Mouse (Mus musculus): Measurements from ENCODE around the gene Gucy2d.

Gucy2d gene

GRCm38 (mm10) chr7:98439956-98440466, at the start of gene Gucy2d:
Gene Gucy2d, plus strand, starts transcription at chr7:98440416.
- in situ Hi-C loops (cut with MboI, MseI), result no loop called here

DNA sequence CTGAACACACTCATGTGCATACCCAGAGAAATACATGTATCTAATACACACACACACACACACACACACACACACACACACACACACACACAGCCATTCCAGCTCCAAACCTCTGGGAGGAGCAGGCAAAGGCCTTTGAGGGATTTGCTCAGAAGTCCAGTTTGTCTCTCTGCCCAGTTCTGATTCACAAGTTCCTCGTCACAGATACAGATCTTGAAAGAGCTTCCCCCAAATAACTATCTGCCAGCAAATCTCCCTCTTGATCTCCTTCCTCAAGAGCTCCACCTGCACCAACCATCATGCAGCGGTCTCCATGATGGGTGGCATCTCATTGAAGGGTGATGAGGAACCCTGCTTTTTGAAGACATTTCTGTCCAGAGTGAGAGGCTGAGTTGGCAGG, 49.7 kb upstream of the Gucy2d start:
- in situ Hi-C loops (cut with MboI, MseI), result no loop called here

DNA sequence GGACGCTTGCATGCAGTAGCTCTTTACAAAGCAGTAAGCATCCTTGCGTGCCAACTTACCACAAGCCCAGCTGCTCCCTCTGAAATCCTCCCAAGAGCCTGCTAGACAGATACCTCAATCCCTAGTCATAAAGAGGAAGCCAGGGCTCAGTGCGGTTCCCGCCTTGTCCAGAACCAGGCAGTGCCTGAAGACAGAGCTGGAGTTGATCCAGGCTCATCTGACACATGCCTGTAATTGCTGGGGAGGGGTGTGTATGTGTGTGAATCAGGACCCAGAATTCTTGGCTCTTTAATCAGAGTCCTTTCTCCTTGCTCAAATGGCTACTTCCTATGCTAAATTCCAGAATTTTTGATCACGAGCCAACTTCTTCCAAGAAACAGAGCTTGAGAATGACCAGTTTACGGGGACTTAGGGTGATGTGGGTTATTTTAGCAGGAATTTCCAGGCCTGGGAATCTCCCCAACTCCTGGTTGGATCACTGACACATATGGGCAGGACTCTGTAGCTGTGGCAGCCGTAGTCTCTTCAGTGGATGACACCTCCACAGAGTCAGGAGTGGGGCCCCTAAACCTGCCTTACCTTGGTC, 48.8 kb upstream of the Gucy2d start:
- in situ Hi-C loops (cut with MboI, MseI), result no loop called here

DNA sequence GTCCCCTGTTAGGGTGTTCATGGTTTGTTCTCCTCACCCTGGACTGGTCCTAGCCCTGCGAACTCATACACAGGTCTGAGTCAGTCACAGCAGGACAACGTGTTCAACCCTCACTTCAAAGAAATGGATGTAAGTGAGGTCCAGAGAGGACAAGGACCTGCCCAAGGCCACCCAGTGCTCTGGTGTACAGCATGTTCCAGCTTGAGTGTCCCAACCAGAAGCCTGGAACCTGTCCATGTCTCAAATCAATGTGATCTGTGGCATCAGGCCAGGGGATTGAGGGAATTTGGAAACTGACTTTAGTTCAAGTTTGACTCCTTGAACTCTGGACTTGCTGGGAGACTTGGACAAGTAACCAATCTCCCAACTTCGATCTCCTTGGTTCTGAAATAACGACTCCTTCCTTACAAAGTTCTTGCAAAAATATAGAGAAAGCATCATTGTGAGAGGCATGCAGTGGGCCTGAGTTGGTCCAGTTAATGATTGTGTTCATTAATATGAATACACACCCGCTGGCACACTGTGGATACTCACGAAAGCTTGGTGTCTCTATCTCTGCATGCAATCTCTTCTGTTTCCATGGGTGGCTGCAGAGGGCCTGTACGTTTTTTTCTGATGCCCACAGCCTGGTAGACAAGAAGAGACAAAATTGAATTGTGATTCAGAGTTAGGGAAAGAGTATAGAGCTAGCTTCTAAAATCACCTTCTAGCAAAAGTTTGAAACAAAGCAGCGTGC, 47.6 kb upstream of the Gucy2d start:
- in situ Hi-C loops (cut with MboI, MseI), result no loop called here

GRCm38 (mm10) chr7:98402582-98403574, 37.3 kb upstream of the Gucy2d start:
- in situ Hi-C loops (cut with MboI, MseI), result no loop called here

- in situ Hi-C loops (cut with MboI, MseI), result no loop called here
Observed at GRCm38 (mm10) chr7:98403996-98404395, 36.2 kb upstream of the Gucy2d start.

DNA sequence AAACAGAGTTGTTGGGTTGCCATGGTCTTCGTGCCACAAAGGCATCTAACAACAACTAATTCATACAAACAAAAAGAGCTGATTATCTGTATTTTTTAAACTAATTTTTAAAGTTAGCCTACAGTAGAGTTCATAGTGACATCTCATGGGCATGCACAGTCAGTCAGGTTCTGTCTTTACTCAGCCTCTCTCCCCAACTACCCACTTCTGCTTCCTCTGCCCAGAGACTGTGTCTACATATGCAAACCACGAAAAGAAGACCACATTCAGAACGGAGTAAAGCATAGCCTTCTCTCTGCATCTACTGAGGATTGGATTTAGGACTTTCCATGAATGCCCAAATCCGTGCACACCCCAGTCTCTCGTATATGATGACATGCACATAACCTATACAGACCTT, 32.6 kb upstream of the Gucy2d start:
- in situ Hi-C loops (cut with MboI, MseI), result no loop called here

GRCm38 (mm10) chr7:98413115-98413514, 27.1 kb upstream of the Gucy2d start:
- in situ Hi-C loops (cut with MboI, MseI), result no loop called here

DNA sequence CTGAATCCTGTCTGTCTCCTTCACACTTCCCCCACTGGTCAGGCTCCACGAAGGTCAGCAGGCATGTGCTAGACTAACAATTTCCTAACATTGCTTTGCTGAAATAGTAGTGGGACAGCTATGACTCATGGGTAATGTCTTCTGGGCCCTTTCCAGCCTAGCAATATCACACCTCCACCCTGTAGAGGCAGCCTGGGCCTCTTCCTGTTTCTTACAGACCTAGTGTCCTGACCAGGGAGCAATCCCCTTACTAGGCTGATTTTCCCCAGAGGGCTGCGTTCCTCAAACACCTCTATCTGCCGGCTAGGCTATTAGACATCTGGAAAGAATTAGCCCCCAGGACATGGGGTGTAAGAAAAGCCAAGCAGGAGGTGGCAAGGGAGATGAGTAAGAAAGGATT, 24.7 kb upstream of the Gucy2d start:
- in situ Hi-C loops (cut with MboI, MseI), result no loop called here

DNA sequence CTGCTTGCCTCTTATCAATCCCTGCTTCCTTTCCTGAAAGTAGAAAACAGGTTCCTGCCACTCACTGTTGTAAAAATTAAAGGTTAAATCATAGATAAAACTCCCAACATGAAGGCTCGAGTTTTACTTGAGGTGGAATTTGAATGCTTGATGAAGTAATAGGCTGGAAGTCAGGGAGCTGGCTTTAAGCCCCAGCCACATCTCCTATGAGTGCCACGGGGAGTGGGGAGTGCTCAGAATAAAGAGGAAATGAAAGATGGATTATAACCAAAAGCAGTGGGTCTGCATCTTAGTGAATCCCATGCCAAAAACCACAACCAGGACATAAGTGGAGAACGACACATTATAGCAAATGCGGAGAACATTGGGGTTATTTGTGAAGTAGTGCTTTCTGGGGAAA, 24.2 kb upstream of the Gucy2d start:
- in situ Hi-C loops (cut with MboI, MseI), result no loop called here

DNA sequence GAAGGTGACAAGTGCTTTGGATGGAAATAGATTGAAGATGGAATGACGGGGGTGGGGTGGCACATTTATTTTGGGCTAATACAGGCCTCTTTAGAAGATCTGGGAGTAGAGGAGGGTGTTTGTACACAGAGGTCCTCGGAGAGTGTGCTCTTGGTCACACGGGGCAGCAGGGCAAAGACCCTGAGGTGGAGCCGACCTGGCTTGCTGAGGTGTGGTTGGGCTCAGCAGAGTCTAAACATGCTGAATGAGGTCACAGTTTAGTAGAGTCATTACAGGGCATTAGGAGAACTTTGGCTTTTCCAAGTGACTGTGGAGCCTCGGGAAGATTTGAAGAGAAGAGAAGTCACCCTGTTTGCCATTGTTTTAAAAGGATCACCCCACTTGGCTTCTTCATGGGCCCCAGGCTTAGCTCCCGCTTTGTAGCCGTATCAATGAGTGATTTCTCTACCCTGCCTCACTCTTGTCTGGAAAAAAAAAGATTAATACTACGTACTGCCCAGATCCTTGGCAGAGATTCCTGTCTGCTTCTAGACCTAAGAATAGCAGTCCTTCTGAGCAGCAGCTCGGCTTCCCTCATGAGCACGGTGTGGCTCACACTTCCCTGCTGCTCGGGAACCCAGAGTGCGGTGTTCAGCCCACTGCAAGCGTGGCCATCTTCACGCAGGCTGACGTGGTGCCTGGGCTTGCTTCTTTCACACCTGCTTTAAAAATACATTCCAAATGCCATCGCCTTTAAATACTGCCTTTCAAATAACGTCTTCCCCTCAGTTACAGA, 22.0 kb upstream of the Gucy2d start:
- in situ Hi-C loops (cut with MboI, MseI), result no loop called here

DNA sequence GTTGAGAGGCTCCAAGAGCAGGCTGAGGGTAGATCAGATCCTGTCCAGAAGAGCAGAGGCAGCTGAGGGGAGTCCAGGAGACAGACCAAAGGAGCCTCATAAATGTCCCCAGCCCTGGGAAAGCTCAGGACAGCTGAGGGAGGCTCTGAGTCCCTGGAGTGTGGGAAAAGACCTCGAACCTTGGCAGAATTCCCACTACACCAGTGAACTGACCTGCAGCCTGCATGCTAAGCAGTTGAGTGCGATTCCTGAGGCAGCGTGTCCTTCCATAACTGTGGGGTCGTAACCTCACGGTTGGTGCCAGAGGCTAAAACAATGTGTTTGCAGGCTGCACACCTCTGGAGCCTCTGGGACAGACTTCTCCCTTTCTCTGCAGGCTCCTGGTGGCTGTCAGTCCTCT, 20.9 kb upstream of the Gucy2d start:
- in situ Hi-C loops (cut with MboI, MseI), result no loop called here

GRCm38 (mm10) chr7:98423546-98423945, 16.7 kb upstream of the Gucy2d start:
- in situ Hi-C loops (cut with MboI, MseI), result no loop called here

GRCm38 (mm10) chr7:98424396-98424795, 15.8 kb upstream of the Gucy2d start:
- in situ Hi-C loops (cut with MboI, MseI), result no loop called here

DNA sequence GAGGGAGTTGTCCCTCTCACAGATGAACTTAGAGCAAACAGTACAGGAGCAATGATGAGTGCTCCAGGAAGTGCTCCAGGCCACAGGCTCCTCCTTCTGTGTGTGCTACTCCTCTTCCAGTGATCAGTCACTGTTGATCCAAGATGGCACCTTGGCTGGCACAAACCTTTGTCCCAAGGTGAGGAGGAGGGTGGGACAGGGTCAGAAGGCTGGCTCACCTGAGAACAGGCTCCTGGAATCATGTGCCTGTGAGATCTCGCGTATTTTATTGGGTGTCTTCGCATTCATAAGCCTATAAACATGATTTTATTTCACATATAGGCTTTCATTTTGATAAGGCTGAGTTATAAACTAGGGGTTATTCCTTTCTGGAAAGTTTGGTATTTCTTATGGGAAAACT, 14.7 kb upstream of the Gucy2d start:
- in situ Hi-C loops (cut with MboI, MseI), result loop anchor here (5.0 kb wide), 1 partner anchor 68 kb away; no protein-coding TSS in a partner anchor

- in situ Hi-C loops (cut with MboI, MseI), result loop anchor here (5.0 kb wide), 1 partner anchor 69 kb away; no protein-coding TSS in a partner anchor
Observed at GRCm38 (mm10) chr7:98426641-98427040, 13.6 kb upstream of the Gucy2d start.

- in situ Hi-C loops (cut with MboI, MseI), result loop anchor here (5.0 kb wide), 1 partner anchor 70 kb away; no protein-coding TSS in a partner anchor
Observed at GRCm38 (mm10) chr7:98427115-98427835, 12.9 kb upstream of the Gucy2d start.

GRCm38 (mm10) chr7:98429579-98429978, 10.6 kb upstream of the Gucy2d start:
- in situ Hi-C loops (cut with MboI, MseI), result loop anchor here (5.0 kb wide), 1 partner anchor 72 kb away; no protein-coding TSS in a partner anchor

GRCm38 (mm10) chr7:98430785-98431184, 9.4 kb upstream of the Gucy2d start:
- in situ Hi-C loops (cut with MboI, MseI), result no loop called here

- in situ Hi-C loops (cut with MboI, MseI), result no loop called here
Observed at GRCm38 (mm10) chr7:98437629-98438028, 2.6 kb upstream of the Gucy2d start.

Data from T-helper 1 cell (primary cell).